Mouse (Mus musculus) erythroblast, embryonic 14.5 days (primary cell): ENCODE measurements around the gene Agap2.

ENCODE experiments used
- GATA1 ChIP-seq: IDR thresholded peaks from 2 replicates; pipeline ENCODE4 v1.6.1; 2012; ENCODE audit warnings: low read length, inconsistent platforms, mixed read lengths
- TAL1 ChIP-seq: IDR thresholded peaks from 3 replicates; pipeline ENCODE4 v1.6.1; 2012; ENCODE audit warnings: low read length, inconsistent platforms, mixed read lengths

GRCm38 (mm10) chr10:127103631-127104030 is 28.5 kb downstream of the Agap2 start:
- TF ChIP-seq TAL1, result no peak
- no peak for TF ChIP-seq GATA1
